Mouse (Mus musculus): ENCODE data around the gene Calm4. TPM values are rescaled to one million over a fixed set of nuclear protein-coding genes. Genes with fewer than 3 reads are reported as not detected.

The Calm4 gene
- polyA plus RNA-seq, 1 experiment from 2014 or later = not detected

- WGBS = 68% methylated on average over 5 of the region's 5 CpGs
- Histone ChIP-seq H3K27ac (replicated peaks in 1 of 2; ENCODE audit: control insufficient read depth in 1 of 2, insufficient read depth in 1 of 2, low read depth in 2 of 2, low read length in 2 of 2) (peak overlapping the region in 1 of 2 experiments; percentile 27; a peak in 1 of 4 replicates), H3K4me3 (ENCODE audit: control insufficient read depth in 1 of 2, insufficient read depth in 1 of 2, low read depth in 1 of 2, low read length in 2 of 2) (no peak overlapping the region), H3K36me3 (ENCODE audit: control insufficient read depth, insufficient read depth, low read length) (no peaks in the 10 kb centered on the region), H3K9me3 (ENCODE audit: control insufficient read depth, low read length) (no peaks in the 10 kb centered on the region), H3K9ac (ENCODE audit: low read length) (no peak overlapping the region), H3K27me3 (ENCODE audit: control insufficient read depth, insufficient read depth, low read length) (no peaks in the 10 kb centered on the region), H3K4me1 (ENCODE audit: control insufficient read depth in 2 of 2, insufficient read depth in 2 of 2, low read length in 2 of 2) (peaks cover 0 to 4% of the 10 kb centered on the region in 2 experiments; a peak in 2 of 4 replicates), H3K4me2 (ENCODE audit: low read length) (no peak overlapping the region)
- ATAC-seq (ENCODE audit: insufficient number of reproducible peaks, insufficient read depth, low FRiP score, low read depth) = no peak
Observed at GRCm38 (mm10) chr13:3805638-3806037, 31.9 kb upstream of the Calm4 start.

GRCm38 (mm10) chr13:3807131-3807827 lies 30.3 kb upstream of the Calm4 start:
- Histone ChIP-seq H3K36me3 (ENCODE audit: control insufficient read depth, insufficient read depth, low read length) (no peaks in the 10 kb centered on the region), H3K9ac (ENCODE audit: low read length) (no peak overlapping the region), H3K27me3 (ENCODE audit: control insufficient read depth, insufficient read depth, low read length) (no peaks in the 10 kb centered on the region), H3K4me1 (ENCODE audit: control insufficient read depth in 2 of 2, insufficient read depth in 2 of 2, low read length in 2 of 2) (peaks cover 0 to 2% of the 10 kb centered on the region in 2 experiments; a peak in 2 of 4 replicates), H3K4me3 (ENCODE audit: control insufficient read depth in 1 of 2, insufficient read depth in 1 of 2, low read depth in 1 of 2, low read length in 2 of 2) (no peak overlapping the region), H3K27ac (replicated peaks in 1 of 2; ENCODE audit: control insufficient read depth in 1 of 2, insufficient read depth in 1 of 2, low read depth in 2 of 2, low read length in 2 of 2) (no peak overlapping the region), H3K4me2 (ENCODE audit: low read length) (no peak overlapping the region), H3K9me3 (ENCODE audit: control insufficient read depth, low read length) (no peaks in the 10 kb centered on the region)
- no peak for ATAC-seq (ENCODE audit: insufficient number of reproducible peaks, insufficient read depth, low FRiP score, low read depth)
- WGBS = 83% methylated on average over 7 of the region's 7 CpGs

GRCm38 (mm10) chr13:3818012-3818739 lies 19.4 kb upstream of the Calm4 start:
- Histone ChIP-seq H3K4me2 (ENCODE audit: low read length) (no peak overlapping the region), H3K27me3 (ENCODE audit: control insufficient read depth, insufficient read depth, low read length) (no peaks in the 10 kb centered on the region), H3K36me3 (ENCODE audit: control insufficient read depth, insufficient read depth, low read length) (no peaks in the 10 kb centered on the region), H3K9ac (ENCODE audit: low read length) (no peak overlapping the region), H3K4me1 (ENCODE audit: control insufficient read depth in 2 of 2, insufficient read depth in 2 of 2, low read length in 2 of 2) (no peaks in the 10 kb centered on the region), H3K9me3 (ENCODE audit: control insufficient read depth, low read length) (no peaks in the 10 kb centered on the region), H3K27ac (replicated peaks in 1 of 2; ENCODE audit: control insufficient read depth in 1 of 2, insufficient read depth in 1 of 2, low read depth in 2 of 2, low read length in 2 of 2) (no peak overlapping the region), H3K4me3 (ENCODE audit: control insufficient read depth in 1 of 2, insufficient read depth in 1 of 2, low read depth in 1 of 2, low read length in 2 of 2) (no peak overlapping the region)
- no peak for ATAC-seq (ENCODE audit: insufficient number of reproducible peaks, insufficient read depth, low FRiP score, low read depth)
- WGBS = 54% methylated on average over 5 of the region's 5 CpGs

GRCm38 (mm10) chr13:3818740-3819076 lies 18.8 kb upstream of the Calm4 start:
- H3K4me3 ChIP-seq (ENCODE audit: control insufficient read depth in 1 of 2, insufficient read depth in 1 of 2, low read depth in 1 of 2, low read length in 2 of 2) = no peak overlapping the region
- H3K9me3 ChIP-seq (ENCODE audit: control insufficient read depth, low read length) = no peaks in the 10 kb centered on the region
- no peak overlapping the region for H3K4me2 ChIP-seq (ENCODE audit: low read length)
- H3K9ac ChIP-seq (ENCODE audit: low read length) = no peak overlapping the region
- no peak for ATAC-seq (ENCODE audit: insufficient number of reproducible peaks, insufficient read depth, low FRiP score, low read depth)
- H3K27me3 ChIP-seq (ENCODE audit: control insufficient read depth, insufficient read depth, low read length) = no peaks in the 10 kb centered on the region
- no peaks in the 10 kb centered on the region for H3K4me1 ChIP-seq (ENCODE audit: control insufficient read depth in 2 of 2, insufficient read depth in 2 of 2, low read length in 2 of 2)
- 82% methylated on average over 2 of the region's 2 CpGs for WGBS
- no peak overlapping the region for H3K27ac ChIP-seq (replicated peaks in 1 of 2; ENCODE audit: control insufficient read depth in 1 of 2, insufficient read depth in 1 of 2, low read depth in 2 of 2, low read length in 2 of 2)
- H3K36me3 ChIP-seq (ENCODE audit: control insufficient read depth, insufficient read depth, low read length) = no peaks in the 10 kb centered on the region

GRCm38 (mm10) chr13:3822105-3822504 lies 15.5 kb upstream of the Calm4 start:
- Histone ChIP-seq H3K4me3 (ENCODE audit: control insufficient read depth in 1 of 2, insufficient read depth in 1 of 2, low read depth in 1 of 2, low read length in 2 of 2) (no peak overlapping the region), H3K27me3 (ENCODE audit: control insufficient read depth, insufficient read depth, low read length) (no peaks in the 10 kb centered on the region), H3K9me3 (ENCODE audit: control insufficient read depth, low read length) (no peaks in the 10 kb centered on the region), H3K9ac (ENCODE audit: low read length) (no peak overlapping the region), H3K4me2 (ENCODE audit: low read length) (no peak overlapping the region), H3K4me1 (ENCODE audit: control insufficient read depth in 2 of 2, insufficient read depth in 2 of 2, low read length in 2 of 2) (no peaks in the 10 kb centered on the region), H3K36me3 (ENCODE audit: control insufficient read depth, insufficient read depth, low read length) (no peaks in the 10 kb centered on the region), H3K27ac (replicated peaks in 1 of 2; ENCODE audit: control insufficient read depth in 1 of 2, insufficient read depth in 1 of 2, low read depth in 2 of 2, low read length in 2 of 2) (no peak overlapping the region)
- 66% methylated on average over 4 of the region's 4 CpGs for WGBS
- no peak for ATAC-seq (ENCODE audit: insufficient number of reproducible peaks, insufficient read depth, low FRiP score, low read depth)

GRCm38 (mm10) chr13:3825726-3826125 lies 11.8 kb upstream of the Calm4 start:
- ATAC-seq (ENCODE audit: insufficient number of reproducible peaks, insufficient read depth, low FRiP score, low read depth) = no peak
- H3K4me3 ChIP-seq (ENCODE audit: control insufficient read depth in 1 of 2, insufficient read depth in 1 of 2, low read depth in 1 of 2, low read length in 2 of 2) = no peak overlapping the region
- H3K4me2 ChIP-seq (ENCODE audit: low read length) = no peak overlapping the region
- no peaks in the 10 kb centered on the region for H3K27me3 ChIP-seq (ENCODE audit: control insufficient read depth, insufficient read depth, low read length)
- H3K9me3 ChIP-seq (ENCODE audit: control insufficient read depth, low read length) = no peaks in the 10 kb centered on the region
- H3K36me3 ChIP-seq (ENCODE audit: control insufficient read depth, insufficient read depth, low read length) = no peaks in the 10 kb centered on the region
- no peaks in the 10 kb centered on the region for H3K4me1 ChIP-seq (ENCODE audit: control insufficient read depth in 2 of 2, insufficient read depth in 2 of 2, low read length in 2 of 2)
- no peak overlapping the region for H3K9ac ChIP-seq (ENCODE audit: low read length)
- H3K27ac ChIP-seq (replicated peaks in 1 of 2; ENCODE audit: control insufficient read depth in 1 of 2, insufficient read depth in 1 of 2, low read depth in 2 of 2, low read length in 2 of 2) = no peak overlapping the region

GRCm38 (mm10) chr13:3831546-3831945 lies 6.0 kb upstream of the Calm4 start:
- 71% methylated on average over 5 of the region's 5 CpGs for WGBS
- no peak overlapping the region for H3K9ac ChIP-seq (ENCODE audit: low read length)
- H3K4me1 ChIP-seq (ENCODE audit: control insufficient read depth in 2 of 2, insufficient read depth in 2 of 2, low read length in 2 of 2) = no peaks in the 10 kb centered on the region
- H3K36me3 ChIP-seq (ENCODE audit: control insufficient read depth, insufficient read depth, low read length) = no peaks in the 10 kb centered on the region
- H3K4me2 ChIP-seq (ENCODE audit: low read length) = no peak overlapping the region
- no peaks in the 10 kb centered on the region for H3K9me3 ChIP-seq (ENCODE audit: control insufficient read depth, low read length)
- no peak for ATAC-seq (ENCODE audit: insufficient number of reproducible peaks, insufficient read depth, low FRiP score, low read depth)
- H3K27me3 ChIP-seq (ENCODE audit: control insufficient read depth, insufficient read depth, low read length) = no peaks in the 10 kb centered on the region
- no peak overlapping the region for H3K4me3 ChIP-seq (ENCODE audit: control insufficient read depth in 1 of 2, insufficient read depth in 1 of 2, low read depth in 1 of 2, low read length in 2 of 2)
- H3K27ac ChIP-seq (replicated peaks in 1 of 2; ENCODE audit: control insufficient read depth in 1 of 2, insufficient read depth in 1 of 2, low read depth in 2 of 2, low read length in 2 of 2) = no peak overlapping the region
